Mouse (Mus musculus) midbrain, postnatal 0 days (tissue): ENCODE data around the gene Zfp579. TPM values are rescaled to one million over a fixed set of nuclear protein-coding genes. Genes with fewer than 3 reads are reported as not detected.

Source experiments
- ATAC-seq: fragments of 200-750 bp; cut with Nextera tagmentation; 2 replicates; pipeline ENCODE4 v1.8.0; 2017; ENCODE audit warnings: moderate number of reproducible peaks, mild to moderate bottlenecking, moderate TSS enrichment, moderate library complexity; ENCODE audit not compliant: low FRiP score
- DNase-seq: peaks from one replicate; pipeline ENCODE4 v3.0.0-alpha.2; 2015; ENCODE audit warnings: low spot score
- H3K27ac ChIP-seq: fragments of 300-500 bp; sonication (generic); 2 replicates; pipeline ENCODE4 v1.5.1; 2014; ENCODE audit warnings: low read depth, mild to moderate bottlenecking, low read length, mixed read lengths
- H3K27me3 ChIP-seq: fragments of 300-500 bp; sonication (generic); 2 replicates; pipeline ENCODE4 v1.6.1; 2014; ENCODE audit warnings: low read length, control low read depth, mixed read lengths; ENCODE audit not compliant: insufficient read depth
- H3K36me3 ChIP-seq: fragments of 300-500 bp; sonication (generic); 2 replicates; pipeline ENCODE4 v1.6.1; 2014; ENCODE audit warnings: low read length, control low read depth, mixed read lengths; ENCODE audit not compliant: insufficient read depth
- H3K4me1 ChIP-seq: fragments of 300-500 bp; sonication (generic); 2 replicates; pipeline ENCODE4 v1.6.1; 2014; ENCODE audit warnings: mild to moderate bottlenecking, control low read depth, antibody characterized with exemption, low read length, mixed read lengths; ENCODE audit not compliant: insufficient read depth
- H3K4me2 ChIP-seq: fragments of 300-500 bp; sonication (generic); 2 replicates; pipeline ENCODE4 v1.6.1; 2014; ENCODE audit warnings: low read depth, mild to moderate bottlenecking, low read length, mixed read lengths; ENCODE audit not compliant: poor library complexity, severe bottlenecking
- H3K4me3 ChIP-seq: fragments of 300-500 bp; sonication (generic); 2 replicates; pipeline ENCODE4 v1.5.1; 2014; ENCODE audit warnings: low read depth, mild to moderate bottlenecking, low read length, moderate library complexity
- H3K9ac ChIP-seq: fragments of 300-500 bp; sonication (generic); replicated peaks from 2 replicates; pipeline ENCODE4 v1.6.1; 2014; ENCODE audit warnings: mild to moderate bottlenecking, low read length, moderate library complexity, mixed read lengths; ENCODE audit not compliant: poor library complexity, severe bottlenecking
- H3K9me3 ChIP-seq: fragments of 300-500 bp; sonication (generic); 2 replicates; pipeline ENCODE4 v1.6.1; 2016; ENCODE audit warnings: low read length, control low read depth
- CTCF ChIP-seq: IDR thresholded peaks from 2 replicates; pipeline ENCODE4 v1.5.1; 2016; ENCODE audit warnings: antibody characterized with exemption, mild to moderate bottlenecking
- WGBS: fragments of 180-500 bp; shearing (Covaris S2); extraction: QIAGEN DNeasy Blood & Tissue Kit; methylation state at CpG from one replicate; pipeline ENCODE4 v1.1.7; 2014; 5-methylcytosine and 5-hydroxymethylcytosine counted together
- polyA plus RNA-seq: library from polyadenylated mRNA; unstranded; fragments of >200 nt; fragmentation: Nextera tagmentation; extraction: Ambion mirVana; gene quantifications from 2 replicates; pipeline ENCODE4 v1.2.1, GENCODE M21; 2015
- total RNA-seq: library from RNA; depleted of rRNA; stranded (reverse); fragments of >200 nt; gene quantifications from 2 replicates; pipeline ENCODE4 v1.2.3, GENCODE M21; 2014; rRNA removed

Zfp579 gene
- 53.2 and 54.3 TPM in 2 replicates for total RNA-seq
- polyA plus RNA-seq = 43.1 and 43.3 TPM in 2 replicates

DNA sequence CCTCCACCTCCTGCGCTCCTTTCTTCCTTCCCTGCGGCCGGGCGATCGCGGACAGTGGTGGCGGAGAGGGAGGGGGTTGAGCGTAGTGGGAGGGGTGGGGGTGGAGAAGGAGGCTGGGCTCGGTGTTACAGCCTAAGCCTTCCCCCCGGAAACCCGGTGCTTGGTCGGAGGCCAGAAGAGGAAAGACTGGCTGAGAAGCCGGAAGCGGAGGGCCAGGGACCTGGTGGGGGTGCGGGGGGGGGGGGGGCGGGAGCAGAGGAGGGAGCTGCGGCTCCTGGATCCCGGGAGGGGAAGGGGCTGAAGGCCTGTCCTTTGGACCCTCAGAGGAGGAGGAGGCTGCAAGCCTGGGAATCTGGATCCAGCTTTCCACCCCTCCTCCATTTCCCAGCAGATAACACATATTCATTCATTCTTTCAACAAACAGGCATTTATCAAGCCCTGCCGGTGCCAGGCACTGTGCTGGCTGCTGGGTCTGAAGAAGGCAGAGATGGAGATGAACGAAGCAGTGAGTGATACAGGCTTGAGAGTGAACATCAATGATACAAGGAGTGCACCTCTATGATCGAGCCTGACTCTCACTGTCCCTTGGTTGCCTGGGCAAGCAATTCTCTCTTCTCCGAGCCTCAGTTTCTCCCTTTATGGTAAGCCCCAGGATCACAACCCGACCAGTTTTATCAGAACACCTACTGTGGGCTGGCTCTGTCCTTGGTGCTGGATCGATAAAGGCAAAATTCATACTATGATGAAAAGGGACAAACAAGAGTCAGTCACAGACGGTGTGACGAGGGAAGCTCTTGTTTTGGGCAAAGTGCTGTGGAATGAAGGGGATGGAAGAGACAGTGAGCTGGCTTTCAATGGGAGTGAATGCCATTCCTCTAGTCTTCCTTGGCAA lies at the start of gene Zfp579:
Gene Zfp579 (minus strand): TSS at position 156 of the 893 bp plus-strand sequence.
- ATAC-seq = peak; percentile 85
- Histone ChIP-seq H3K27me3 (no peaks in the 10 kb centered on the region), H3K4me2 (peak within 1 kb of the TSS; percentile 91), H3K9me3 (no peaks in the 10 kb centered on the region), H3K4me1 (peaks cover 14% of the 10 kb centered on the region), H3K9ac (peak within 1 kb of the TSS; percentile 99), H3K27ac (peak within 1 kb of the TSS; percentile 88), H3K4me3 (peak within 1 kb of the TSS; percentile 84), H3K36me3 (peaks cover 17% of the 10 kb centered on the region)
- TF ChIP-seq CTCF = no peak
- WGBS = 3% methylated on average over 14 of the region's 26 CpGs
- DNase-seq = peak; percentile 94

DNA sequence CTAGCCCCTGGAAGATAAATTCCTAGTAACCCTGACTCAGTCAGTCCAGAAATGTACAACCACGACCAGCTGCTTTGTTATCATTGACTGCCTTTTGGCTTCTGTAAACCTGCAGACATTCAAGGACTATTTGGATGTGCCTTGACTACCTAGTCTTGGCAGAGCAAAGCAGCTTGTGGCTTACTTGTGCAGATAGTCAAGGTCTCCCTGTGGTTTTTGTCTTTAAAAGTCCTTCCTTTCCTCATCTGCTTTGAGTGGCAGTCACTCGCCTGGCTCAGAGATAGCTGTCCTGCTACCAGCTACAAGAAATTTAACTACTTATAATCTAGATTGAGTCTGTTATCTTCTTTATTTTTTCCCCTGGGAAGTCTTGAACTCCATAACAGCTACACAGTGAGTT lies 49.0 kb upstream of the Zfp579 start:
- Histone ChIP-seq H3K36me3 (no peaks in the 10 kb centered on the region), H3K9me3 (no peaks in the 10 kb centered on the region), H3K27ac (no peak overlapping the region), H3K4me1 (no peaks in the 10 kb centered on the region), H3K9ac (no peak overlapping the region), H3K27me3 (no peaks in the 10 kb centered on the region), H3K4me2 (no peak overlapping the region), H3K4me3 (no peak overlapping the region)
- TF ChIP-seq CTCF = no peak
- ATAC-seq (no peak), DNase-seq (no peak)
- WGBS = 87% methylated on average over 2 of the region's 2 CpGs

DNA sequence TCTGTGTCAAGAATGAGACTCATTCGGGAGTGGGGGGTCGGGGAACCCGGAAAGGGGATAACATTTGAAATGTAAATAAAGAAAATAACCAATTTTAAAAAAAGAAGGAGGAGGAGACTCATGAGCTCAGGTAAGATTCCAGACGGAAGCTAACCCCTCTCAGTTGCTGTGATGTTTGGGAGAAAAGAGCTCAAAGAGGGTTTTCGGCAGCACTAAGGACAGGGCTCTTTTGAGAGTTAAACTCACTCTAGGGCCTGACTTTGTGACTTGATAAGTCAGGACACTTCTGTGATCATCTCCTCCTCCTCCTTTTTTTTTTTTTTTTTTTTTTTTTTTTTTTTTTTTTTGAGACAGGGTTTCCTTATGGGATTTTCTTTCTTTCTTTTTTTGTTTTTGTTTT lies 43.0 kb upstream of the Zfp579 start:
- H3K36me3 ChIP-seq = peaks cover 14% of the 10 kb centered on the region
- DNase-seq = no peak
- peak overlapping the region; percentile 59 for H3K4me3 ChIP-seq
- peak overlapping the region; percentile 59 for H3K4me2 ChIP-seq
- no peaks in the 10 kb centered on the region for H3K9me3 ChIP-seq
- WGBS = 28% methylated on average over 5 of the region's 5 CpGs
- peaks cover 6% of the 10 kb centered on the region; the same call in 1 of the 2 replicates for H3K4me1 ChIP-seq
- no peak for TF ChIP-seq CTCF
- no peaks in the 10 kb centered on the region for H3K27me3 ChIP-seq
- peak overlapping the region; percentile 92 for H3K9ac ChIP-seq
- peak overlapping the region; percentile 94 for H3K27ac ChIP-seq
- ATAC-seq = no peak

DNA sequence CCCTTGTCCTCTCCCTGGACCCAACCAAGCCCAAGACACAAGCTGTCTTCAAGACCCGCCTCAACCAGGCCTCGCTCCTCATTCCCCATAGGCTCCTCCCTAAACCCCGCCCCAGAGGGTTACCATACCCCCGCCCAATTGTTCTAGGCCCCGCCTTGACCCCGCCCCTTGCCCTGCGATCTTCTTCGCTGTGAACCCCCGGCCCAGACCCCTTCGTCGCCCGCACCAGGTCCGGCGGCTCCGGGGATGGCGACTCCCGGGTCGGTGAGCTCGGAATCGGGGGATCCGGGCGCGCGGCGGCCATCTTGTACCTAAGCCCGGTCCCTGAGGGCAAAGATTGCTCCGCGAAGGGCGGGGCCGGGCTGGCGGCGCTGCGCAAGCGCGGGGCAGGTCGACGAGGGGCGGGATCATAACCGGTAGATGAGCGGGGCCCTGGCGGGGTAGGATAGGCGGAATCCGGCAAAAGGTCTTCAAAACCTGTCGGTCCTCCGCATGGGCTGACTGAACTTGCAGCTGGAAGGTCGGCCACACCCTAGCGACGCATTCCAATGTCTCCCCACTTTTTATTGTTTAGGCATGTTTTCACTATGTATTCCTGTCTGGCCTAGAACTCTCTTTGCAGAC lies 42.3 kb upstream of the Zfp579 start, which contains the start of gene Zfp784:
Gene Zfp784 (minus strand): TSS at position 338 of the 624 bp plus-strand sequence.
- under 1% methylated on average over 46 of the region's 48 CpGs for WGBS
- Histone ChIP-seq H3K9ac (peak within 1 kb of the TSS; percentile 92), H3K9me3 (no peaks in the 10 kb centered on the region), H3K27ac (peak within 1 kb of the TSS; percentile 94), H3K4me2 (peak within 1 kb of the TSS; percentile 59), H3K4me1 (peaks cover 6% of the 10 kb centered on the region; the same call in 1 of the 2 replicates), H3K4me3 (peak within 1 kb of the TSS; percentile 59), H3K27me3 (no peaks in the 10 kb centered on the region), H3K36me3 (peaks cover 21% of the 10 kb centered on the region)
- TF ChIP-seq CTCF = peak; percentile 8; the same call in 1 of the 2 replicates
- ATAC-seq (peak; percentile 95), DNase-seq (peak; percentile 93)

DNA sequence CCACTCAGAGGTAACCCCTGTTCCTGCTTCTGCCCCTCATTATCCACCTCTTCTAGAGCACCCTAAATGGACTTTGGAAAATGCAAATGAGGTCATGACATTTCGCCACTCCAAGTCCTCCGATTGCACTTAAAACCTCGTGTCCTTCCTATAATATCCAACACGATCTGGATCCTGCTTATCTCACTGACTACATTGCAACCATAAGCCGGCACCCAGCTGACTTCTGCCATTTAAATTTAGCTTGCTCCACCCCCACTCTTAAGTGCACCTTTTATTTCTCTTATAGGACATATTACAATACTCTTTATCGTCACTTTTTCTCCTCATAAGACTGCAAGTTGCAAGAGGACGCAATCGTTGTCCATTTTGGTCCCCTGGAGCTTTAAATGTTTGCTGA lies 41.5 kb upstream of the Zfp579 start:
- H3K36me3 ChIP-seq = peaks cover 27% of the 10 kb centered on the region
- no peaks in the 10 kb centered on the region for H3K27me3 ChIP-seq
- H3K9ac ChIP-seq = peak overlapping the region; percentile 92; the same call in 1 of the 2 replicates
- peak overlapping the region; percentile 59 for H3K4me3 ChIP-seq
- H3K4me1 ChIP-seq = peaks cover 6% of the 10 kb centered on the region; the same call in 1 of the 2 replicates
- H3K4me2 ChIP-seq = peak overlapping the region; percentile 59
- WGBS = 78% methylated on average over 8 of the region's 8 CpGs
- peak overlapping the region; percentile 94 for H3K27ac ChIP-seq
- DNase-seq (no peak), ATAC-seq (no peak)
- no peak for TF ChIP-seq CTCF
- H3K9me3 ChIP-seq = no peaks in the 10 kb centered on the region
